Mouse (Mus musculus) spleen, adult 2 months (tissue): ENCODE results near the gene Olfr959. TPM values are rescaled to one million over a fixed set of nuclear protein-coding genes. Genes with fewer than 3 reads are reported as not detected.

Source experiments
- DNase-seq, 2 experiments: peaks; one replicate each; pipeline versions ENCODE4 v3.0.0 to v3.0.0-alpha.2; 2012 to 2021; ENCODE audit warnings: low spot score in 2 of 2, low read depth in 1 of 2
- H3K27ac ChIP-seq: fragments of 200-500 bp; 2 replicates; pipeline ENCODE4 v1.5.1; 2012; ENCODE audit warnings: low read length, inconsistent platforms; ENCODE audit not compliant: insufficient read depth
- H3K27me3 ChIP-seq: fragments of 200-500 bp; 2 replicates; pipeline ENCODE4 v1.6.1; 2012; ENCODE audit warnings: mild to moderate bottlenecking, moderate library complexity, low read length, inconsistent platforms; ENCODE audit not compliant: control insufficient read depth, insufficient read depth
- H3K36me3 ChIP-seq: fragments of 200-500 bp; 2 replicates; pipeline ENCODE4 v1.6.1; 2012; ENCODE audit warnings: mild to moderate bottlenecking, low read length, inconsistent platforms; ENCODE audit not compliant: control insufficient read depth, insufficient read depth
- H3K4me1 ChIP-seq: fragments of 200-500 bp; 2 replicates; pipeline ENCODE4 v1.6.1; 2011; ENCODE audit warnings: inconsistent platforms; ENCODE audit not compliant: control insufficient read depth, insufficient read depth, insufficient read length
- H3K4me3 ChIP-seq: fragments of 200-500 bp; 2 replicates; pipeline ENCODE4 v1.5.1; 2011; ENCODE audit warnings: mild to moderate bottlenecking, inconsistent platforms; ENCODE audit not compliant: insufficient read depth, insufficient read length; ENCODE audit errors: extremely low read depth
- CTCF ChIP-seq: fragments of 200-500 bp; IDR thresholded peaks from 2 replicates; pipeline ENCODE4 v1.5.1; 2011; ENCODE audit warnings: mild to moderate bottlenecking, inconsistent platforms; ENCODE audit not compliant: insufficient read depth, insufficient read length, insufficient replicate concordance; ENCODE audit errors: extremely low read depth
- POLR2A ChIP-seq: fragments of 200-500 bp; IDR thresholded peaks from 2 replicates; pipeline ENCODE4 v1.6.1; 2011; ENCODE audit warnings: low read depth, low read length, inconsistent platforms
- WGBS: fragments of 180-500 bp; shearing (Covaris S2); methylation state at CpG from one replicate; pipeline ENCODE4 v1.1.7; 2018; 5-methylcytosine and 5-hydroxymethylcytosine counted together
- polyA plus RNA-seq: library from polyadenylated mRNA; depleted of rRNA; stranded (reverse); fragments of >200 nt; gene quantifications from 2 replicates; pipeline ENCODE4 v1.2.3, GENCODE M21; 2012

Gene Olfr959
- polyA plus RNA-seq, 1 experiment = not detected

- Histone ChIP-seq H3K36me3 (no peaks in the 10 kb centered on the region), H3K4me1 (no peaks in the 10 kb centered on the region), H3K4me3 (no peak within 1 kb of the TSS), H3K27me3 (no peaks in the 10 kb centered on the region; the same call in 1 of the 2 replicates), H3K27ac (no peak within 1 kb of the TSS)
- DNase-seq = no peak
- TF ChIP-seq POLR2A (no peak), CTCF (no peak)
- 6% methylated on average over 8 of the region's 8 CpGs for WGBS
Measured at GRCm38 (mm10) chr9:39603999-39604453, 28.7 kb upstream of the Olfr959 start, which contains the start of gene AW551984. Gene AW551984 (minus strand): TSS chr9:39604403.

- TF ChIP-seq CTCF = no peak
- TF ChIP-seq POLR2A = no peak
- no peaks in the 10 kb centered on the region for H3K4me1 ChIP-seq
- no peak overlapping the region for H3K4me3 ChIP-seq
- no peak for DNase-seq
- 4% methylated on average over 9 of the region's 9 CpGs for WGBS
- no peaks in the 10 kb centered on the region for H3K36me3 ChIP-seq
- no peak overlapping the region for H3K27ac ChIP-seq
- H3K27me3 ChIP-seq = no peaks in the 10 kb centered on the region; the same call in 1 of the 2 replicates
Measured at GRCm38 (mm10) chr9:39603333-39603845, 28.0 kb upstream of the Olfr959 start.

GRCm38 (mm10) chr9:39602536-39603332 is 27.4 kb upstream of the Olfr959 start:
- H3K27me3 ChIP-seq = no peaks in the 10 kb centered on the region; the same call in 1 of the 2 replicates
- H3K36me3 ChIP-seq = no peaks in the 10 kb centered on the region
- 4% methylated on average over 19 of the region's 19 CpGs for WGBS
- DNase-seq = no peak
- TF ChIP-seq CTCF (no peak), POLR2A (no peak)
- H3K4me3 ChIP-seq = no peak overlapping the region
- H3K4me1 ChIP-seq = no peaks in the 10 kb centered on the region
- no peak overlapping the region for H3K27ac ChIP-seq

- no peak for TF ChIP-seq POLR2A
- Histone ChIP-seq H3K27me3 (no peaks in the 10 kb centered on the region), H3K27ac (no peak overlapping the region), H3K4me3 (no peak overlapping the region), H3K4me1 (no peaks in the 10 kb centered on the region), H3K36me3 (no peaks in the 10 kb centered on the region)
- WGBS = 84% methylated on average over 5 of the region's 5 CpGs
- DNase-seq = no peak
Measured at GRCm38 (mm10) chr9:39577050-39577449, 1.7 kb upstream of the Olfr959 start.

- no peaks in the 10 kb centered on the region for H3K36me3 ChIP-seq
- no peaks in the 10 kb centered on the region for H3K27me3 ChIP-seq
- H3K4me1 ChIP-seq = no peaks in the 10 kb centered on the region
- TF ChIP-seq CTCF (no peak), POLR2A (no peak)
- no peak overlapping the region for H3K27ac ChIP-seq
- no peak for DNase-seq
- no peak overlapping the region for H3K4me3 ChIP-seq
Measured at GRCm38 (mm10) chr9:39558349-39558647, 17.1 kb downstream of the Olfr959 start.

GRCm38 (mm10) chr9:39557529-39558348 is 17.6 kb downstream of the Olfr959 start:
- H3K36me3 ChIP-seq = no peaks in the 10 kb centered on the region
- no peaks in the 10 kb centered on the region for H3K27me3 ChIP-seq
- H3K27ac ChIP-seq = no peak overlapping the region
- no peak for TF ChIP-seq CTCF
- no peak for TF ChIP-seq POLR2A
- WGBS = 58% methylated on average over 3 of the region's 3 CpGs
- no peak for DNase-seq
- no peak overlapping the region for H3K4me3 ChIP-seq
- H3K4me1 ChIP-seq = no peaks in the 10 kb centered on the region
